Mouse (Mus musculus) stomach, postnatal 0 days (tissue): ENCODE data around the gene Cavin1.

Experiments used
- CTCF ChIP-seq: IDR thresholded peaks from 2 replicates; pipeline ENCODE4 v1.5.1; 2016; ENCODE audit warnings: antibody characterized with exemption, low read depth, mild to moderate bottlenecking, moderate library complexity
- EP300 ChIP-seq: optimal IDR thresholded peaks from 2 replicates; pipeline ENCODE3; 2016; ENCODE audit warnings: antibody characterized with exemption

DNA sequence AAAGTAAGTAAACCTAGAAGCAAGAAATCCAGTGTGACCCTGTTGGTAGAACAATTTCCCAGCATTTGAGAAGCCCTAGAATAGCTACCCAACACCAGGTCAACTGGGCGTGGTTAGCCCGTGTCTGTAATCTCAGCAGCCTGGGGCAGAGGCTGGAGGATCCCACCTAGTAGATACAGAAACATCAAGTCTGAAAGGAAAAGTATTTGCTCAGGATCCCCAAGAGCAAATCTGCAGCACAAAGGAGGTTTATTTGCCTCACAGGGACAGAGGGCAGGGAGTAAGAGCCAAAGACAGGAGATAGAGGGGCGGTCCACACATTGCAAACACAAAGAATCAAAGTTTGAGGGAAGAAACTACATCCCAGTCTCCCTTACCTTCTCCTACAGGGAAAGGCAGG, 28.6 kb upstream of the Cavin1 start:
- TF ChIP-seq CTCF (no peak), EP300 (no peak)
